Mouse (Mus musculus): ENCODE results near the gene Kcnc1.

GRCm38 (mm10) chr7:46479793-46480192 is 83.5 kb downstream of the Kcnc1 start:
- TF ChIP-seq EP300 (optimal IDR thresholded peaks at IDR 0.05): no peak
- no peak for TF ChIP-seq CTCF (IDR thresholded peaks at IDR 0.05; ENCODE audit: low read depth)
